Mouse (Mus musculus) left cerebral cortex, adult 18-20 months (tissue): ENCODE results near the gene Zmiz1. TPM values are rescaled to one million over a fixed set of nuclear protein-coding genes. Genes with fewer than 3 reads are reported as not detected.

Source experiments
- DNase-seq, 2 experiments: peaks; one replicate each; pipeline ENCODE4 v3.0.0; 2021 to 2022; ENCODE audit warnings: low spot score in 2 of 2, mixed read lengths in 1 of 2
- total RNA-seq, 2 experiments: library from RNA; stranded (reverse); gene quantifications; 2 replicates each; pipeline ENCODE4 v1.2.3; 2021

The Zmiz1 gene
- total RNA-seq, 2 experiments from 2014 or later = 89.2 to 100 TPM

- no peak for DNase-seq
Measured at GRCm38 (mm10) chr14:25489336-25490078, 30.5 kb downstream of the Zmiz1 start.

- DNase-seq = no peak
Measured at GRCm38 (mm10) chr14:25491961-25492360, 33.0 kb downstream of the Zmiz1 start.

GRCm38 (mm10) chr14:25492567-25493279 is 33.7 kb downstream of the Zmiz1 start:
- no peak for DNase-seq

GRCm38 (mm10) chr14:25493301-25494241 is 34.6 kb downstream of the Zmiz1 start:
- no peak for DNase-seq

GRCm38 (mm10) chr14:25494778-25495177 is 35.8 kb downstream of the Zmiz1 start:
- DNase-seq = no peak

- no peak for DNase-seq
Measured at GRCm38 (mm10) chr14:25496116-25496515, 37.1 kb downstream of the Zmiz1 start.

- DNase-seq = no peak
Measured at GRCm38 (mm10) chr14:25496989-25497388, 38.0 kb downstream of the Zmiz1 start.

GRCm38 (mm10) chr14:25497596-25497995 is 38.6 kb downstream of the Zmiz1 start:
- no peak for DNase-seq

- no peak for DNase-seq
Measured at GRCm38 (mm10) chr14:25498367-25498766, 39.4 kb downstream of the Zmiz1 start.

GRCm38 (mm10) chr14:25499526-25499925 is 40.5 kb downstream of the Zmiz1 start:
- DNase-seq = no peak

GRCm38 (mm10) chr14:25500511-25501120 is 41.6 kb downstream of the Zmiz1 start:
- DNase-seq = no peak

GRCm38 (mm10) chr14:25501481-25501880 is 42.5 kb downstream of the Zmiz1 start:
- DNase-seq = no peak

GRCm38 (mm10) chr14:25502355-25502754 is 43.4 kb downstream of the Zmiz1 start:
- no peak for DNase-seq

- no peak for DNase-seq
Measured at GRCm38 (mm10) chr14:25504241-25504640, 45.3 kb downstream of the Zmiz1 start.

GRCm38 (mm10) chr14:25505201-25505671 is 46.3 kb downstream of the Zmiz1 start:
- DNase-seq = no peak

- DNase-seq = no peak
Measured at GRCm38 (mm10) chr14:25508111-25508756, 49.2 kb downstream of the Zmiz1 start.

GRCm38 (mm10) chr14:25508757-25509139 is 49.8 kb downstream of the Zmiz1 start:
- no peak for DNase-seq

- DNase-seq = no peak
Measured at GRCm38 (mm10) chr14:25509450-25510129, 50.6 kb downstream of the Zmiz1 start.

- DNase-seq = no peak
Measured at GRCm38 (mm10) chr14:25510362-25510761, 51.4 kb downstream of the Zmiz1 start.

GRCm38 (mm10) chr14:25510987-25511386 is 52.0 kb downstream of the Zmiz1 start:
- no peak for DNase-seq
